Mouse (Mus musculus) MN1 (cell line): ENCODE measurements around the gene Lrrc46.

ENCODE experiments used
- DNase-seq: peaks from one replicate; pipeline ENCODE4 v3.0.0-alpha.2; 2016; ENCODE audit warnings: low spot score

The Lrrc46 gene

DNA sequence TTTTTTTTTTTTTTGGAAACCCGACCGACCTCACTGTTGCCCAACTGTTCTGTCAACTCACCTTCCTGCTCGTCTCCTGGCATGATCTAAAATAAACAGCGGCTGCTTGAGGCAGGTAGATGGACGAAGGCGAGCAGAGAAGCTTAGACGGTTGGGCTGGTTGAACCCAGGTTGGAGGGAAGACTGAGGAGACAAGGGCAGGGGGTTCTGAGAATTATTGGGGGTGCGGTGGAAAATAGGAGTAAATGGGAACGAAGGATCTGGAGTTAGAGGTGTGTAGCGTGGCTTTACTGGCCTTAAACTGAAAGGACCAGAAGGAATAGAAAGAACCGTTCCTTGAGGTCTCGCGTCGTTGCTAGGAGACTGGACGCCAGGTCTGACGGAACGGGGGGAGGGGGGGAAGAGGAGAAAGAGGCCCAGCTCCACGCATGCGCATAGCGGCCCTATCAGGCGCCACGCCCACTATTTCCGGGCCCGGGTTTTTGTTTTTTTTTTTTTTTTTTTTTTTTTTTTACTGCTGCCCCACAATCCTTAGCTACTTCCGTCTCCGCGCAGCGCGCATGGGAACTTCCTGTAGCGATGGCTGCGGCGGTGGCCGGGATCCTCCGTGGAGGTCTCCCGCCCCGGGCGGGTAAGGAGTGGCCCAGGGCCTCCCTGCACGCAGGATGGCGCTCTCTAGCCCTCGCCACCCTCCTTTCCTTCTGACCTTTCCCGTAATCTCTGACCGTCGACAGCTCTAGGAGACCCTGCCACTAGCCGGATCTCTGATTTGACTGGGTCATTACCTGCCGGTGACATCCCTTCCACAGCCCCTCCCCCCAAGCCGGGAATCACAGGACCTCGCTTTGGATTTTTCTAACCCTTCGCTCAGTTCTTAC lies at the start of gene Lrrc46, which contains the start of gene Mrpl10:
Lrrc46 (minus strand) TSS at position 386 of the 878 bp plus-strand sequence.
Mrpl10 (plus strand) TSS at position 539 of the 878 bp plus-strand sequence.
- peak; percentile 84 for DNase-seq

DNA sequence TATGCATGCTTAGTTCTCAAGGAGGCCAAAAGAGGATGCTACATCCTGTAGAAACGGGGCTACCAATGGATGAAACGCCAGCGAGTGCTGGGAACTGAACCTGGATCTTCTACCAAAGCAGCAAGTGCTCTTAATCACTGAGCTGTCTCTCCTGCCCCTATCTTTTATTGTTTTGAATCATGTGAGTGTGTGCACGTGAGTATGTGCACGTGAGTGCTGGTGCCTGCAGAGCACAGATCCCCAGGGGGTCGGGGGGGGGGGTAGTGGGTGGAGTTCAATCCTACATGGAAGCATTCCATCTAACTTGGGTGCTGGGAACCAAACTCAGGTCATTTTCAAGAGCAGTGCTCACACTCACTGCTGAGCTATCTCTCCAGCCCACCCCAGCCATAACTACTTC lies 45.2 kb upstream of the Lrrc46 start:
- DNase-seq = no peak

DNA sequence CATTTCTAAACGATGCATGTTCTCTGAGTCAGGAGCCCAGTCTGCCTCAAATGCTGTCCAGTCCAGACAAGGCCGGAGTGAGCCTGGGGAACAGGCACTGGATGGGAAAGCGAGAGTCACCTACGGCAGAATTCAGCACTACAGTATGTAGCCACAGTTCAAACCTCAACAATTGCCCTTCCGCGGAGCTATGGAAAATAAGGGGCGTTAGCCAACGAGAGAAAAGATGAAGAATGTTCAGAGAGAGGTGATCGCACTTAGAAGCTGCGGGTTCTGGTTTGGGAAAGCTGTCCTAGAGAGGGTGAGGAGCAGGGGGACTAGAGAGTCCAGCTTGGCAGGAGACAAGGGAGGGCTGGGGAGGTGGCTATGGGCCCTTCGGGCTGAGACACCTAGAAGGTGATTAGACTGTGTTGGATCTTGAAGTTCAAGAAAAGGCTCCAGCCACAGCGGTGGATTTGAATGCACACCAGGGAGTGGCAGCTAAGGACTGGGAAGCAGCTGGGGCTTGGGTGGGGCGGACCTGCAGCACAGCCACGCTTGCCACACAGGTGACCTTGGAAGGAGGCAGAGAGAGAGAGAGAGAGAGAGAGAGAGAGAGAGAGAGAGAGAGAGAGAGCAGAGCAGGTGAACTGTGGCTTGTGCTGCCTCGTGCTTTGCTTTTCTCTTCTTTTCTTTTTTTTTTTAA lies 43.8 kb upstream of the Lrrc46 start:
- DNase-seq = no peak

DNA sequence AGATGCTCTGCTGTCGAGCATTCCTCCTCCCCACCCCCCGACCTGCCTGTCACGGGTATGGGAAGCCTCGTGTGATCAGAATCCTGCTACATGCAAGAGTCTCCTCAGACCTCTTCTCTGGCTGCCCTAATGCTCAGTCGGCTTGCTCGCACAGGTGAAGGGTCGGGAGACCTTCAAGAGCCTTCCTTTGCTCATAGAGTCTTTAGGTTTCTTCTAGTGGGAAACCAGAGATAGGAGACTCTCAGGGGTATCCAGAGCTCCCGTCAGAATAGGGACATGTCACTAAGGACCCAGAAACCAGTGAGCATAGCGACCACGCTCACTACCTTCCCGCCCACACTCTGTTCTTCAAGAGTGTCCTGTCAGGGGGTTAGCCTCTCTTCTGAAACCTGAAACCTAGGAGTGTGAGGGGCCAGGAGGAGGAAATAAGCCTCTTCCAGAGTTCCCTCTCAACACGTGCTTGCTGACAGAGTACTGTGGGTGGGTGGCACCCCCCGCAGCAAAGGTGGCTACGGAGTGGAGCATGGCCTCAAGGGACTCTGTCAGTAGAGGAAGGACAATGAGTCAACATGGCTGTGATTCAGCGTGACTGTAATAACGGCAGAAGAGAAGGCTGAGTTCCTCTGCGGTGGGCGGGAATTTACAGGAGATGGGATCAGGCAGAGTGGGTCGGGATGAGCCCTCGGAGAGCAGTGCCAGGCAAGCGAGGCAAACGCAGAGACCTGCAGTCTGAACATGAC lies 42.4 kb upstream of the Lrrc46 start:
- peak; percentile 55 for DNase-seq

DNA sequence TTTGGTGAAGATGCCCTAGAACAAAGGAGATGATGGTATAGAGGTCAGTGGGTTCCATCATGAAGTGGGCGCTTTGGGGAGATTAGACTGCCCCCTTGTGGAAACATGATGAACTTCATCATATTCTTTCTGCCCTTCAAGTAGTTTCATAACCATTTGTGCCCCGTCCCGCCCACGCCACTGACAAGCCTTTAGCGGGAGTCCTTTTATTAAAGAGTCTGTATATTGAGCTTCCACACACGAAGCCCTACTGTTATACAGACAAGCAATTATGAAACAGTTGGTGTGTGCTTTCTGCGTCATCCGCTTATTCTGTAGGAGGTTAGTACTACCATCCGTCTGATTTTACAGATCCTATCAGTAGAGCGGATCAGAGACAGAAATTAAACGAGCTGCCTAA lies 41.8 kb upstream of the Lrrc46 start:
- DNase-seq = peak; percentile 77

DNA sequence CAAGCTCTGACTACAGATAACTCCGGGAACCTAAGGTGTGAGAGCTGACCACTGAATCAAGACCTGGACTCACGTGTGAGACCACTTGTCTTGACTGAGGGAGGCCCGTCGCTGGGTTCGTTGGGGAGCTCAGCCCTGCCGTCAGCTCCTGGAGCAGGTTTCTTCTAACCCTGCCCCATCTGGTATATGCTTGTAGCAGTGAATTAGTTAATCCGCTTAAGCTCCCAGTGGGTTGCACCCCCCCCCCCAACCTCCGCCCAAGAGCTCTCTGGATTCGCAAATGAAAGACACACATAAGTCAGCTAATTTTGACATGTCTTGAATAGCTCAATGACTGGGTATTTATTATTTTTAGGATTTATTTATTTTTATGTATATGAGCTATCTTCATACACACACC lies 39.1 kb upstream of the Lrrc46 start:
- no peak for DNase-seq

DNA sequence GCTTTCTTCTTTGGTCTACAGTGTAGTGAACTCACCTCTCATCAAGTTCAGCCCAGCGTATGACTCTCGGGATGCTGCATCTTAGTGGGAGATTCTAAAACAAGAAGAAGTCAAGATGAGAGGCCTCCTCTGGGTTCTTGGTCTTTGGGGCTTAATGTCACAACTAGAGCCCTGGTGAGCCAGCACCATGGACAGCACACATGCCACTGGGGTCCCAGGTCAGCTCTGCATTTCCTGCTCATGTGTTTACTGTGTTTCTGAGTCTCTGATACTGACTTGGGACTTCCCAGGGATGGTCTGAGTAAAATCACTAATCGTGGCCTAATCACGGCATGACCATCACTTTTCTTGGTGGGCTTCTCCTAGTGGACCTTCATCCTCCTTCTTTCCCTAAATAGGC lies 37.5 kb upstream of the Lrrc46 start:
- DNase-seq = no peak

DNA sequence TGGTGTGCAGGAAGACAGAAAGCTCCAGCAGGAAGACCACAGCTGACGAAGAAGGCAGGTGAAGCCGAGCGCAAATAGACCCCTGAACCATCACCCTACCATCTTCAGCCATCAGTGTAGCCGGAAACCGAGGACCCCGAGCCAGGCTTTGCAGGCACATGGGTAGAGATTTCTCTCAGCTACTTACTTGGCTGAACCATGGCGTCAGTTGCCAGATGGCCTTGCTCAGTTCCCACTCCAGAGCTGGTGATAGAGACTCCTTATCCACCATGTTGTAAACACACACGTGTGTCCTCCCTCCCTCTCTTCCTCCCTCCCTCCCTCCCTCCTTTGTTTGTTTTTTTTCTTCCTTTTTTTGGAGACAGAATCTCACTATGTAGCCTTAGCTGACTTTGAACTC lies 33.0 kb upstream of the Lrrc46 start:
- no peak for DNase-seq

DNA sequence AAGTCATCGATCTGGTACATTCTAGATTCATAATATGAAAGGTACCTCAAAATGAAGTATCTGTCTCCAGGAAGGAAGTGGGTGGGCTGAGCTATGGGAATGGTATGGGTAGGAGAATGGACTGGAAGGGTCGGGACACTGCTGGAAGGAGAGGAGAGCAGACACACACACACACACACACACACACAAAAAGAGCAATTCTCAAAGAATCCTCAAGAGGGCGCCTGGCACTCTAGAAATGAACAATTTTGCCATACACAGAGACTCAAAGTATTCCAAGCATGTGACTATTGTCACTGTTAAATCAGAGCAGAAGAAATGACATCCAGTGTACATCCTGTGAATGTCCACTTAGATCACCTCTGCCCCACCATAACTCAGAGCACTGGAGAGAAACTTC lies 31.3 kb upstream of the Lrrc46 start:
- peak; percentile 61 for DNase-seq

DNA sequence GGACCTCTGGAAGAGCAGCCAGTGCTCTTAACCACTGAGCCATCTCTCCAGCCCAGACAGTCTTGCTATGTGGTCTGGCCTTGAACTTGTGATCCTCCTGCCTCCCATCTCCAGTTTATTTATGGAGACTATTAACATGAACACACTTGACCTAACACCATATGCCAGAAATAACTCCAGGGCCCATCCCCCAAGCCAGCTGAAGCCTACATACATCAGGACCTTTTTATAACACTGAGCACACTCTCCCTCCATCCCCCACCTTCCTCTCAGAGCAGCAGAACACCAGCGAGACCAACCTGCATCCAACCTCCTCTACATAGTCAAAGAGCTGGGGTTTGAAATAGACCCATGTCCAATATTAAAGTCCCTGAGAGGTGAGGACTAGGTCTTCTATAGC lies 29.9 kb upstream of the Lrrc46 start:
- DNase-seq = no peak

DNA sequence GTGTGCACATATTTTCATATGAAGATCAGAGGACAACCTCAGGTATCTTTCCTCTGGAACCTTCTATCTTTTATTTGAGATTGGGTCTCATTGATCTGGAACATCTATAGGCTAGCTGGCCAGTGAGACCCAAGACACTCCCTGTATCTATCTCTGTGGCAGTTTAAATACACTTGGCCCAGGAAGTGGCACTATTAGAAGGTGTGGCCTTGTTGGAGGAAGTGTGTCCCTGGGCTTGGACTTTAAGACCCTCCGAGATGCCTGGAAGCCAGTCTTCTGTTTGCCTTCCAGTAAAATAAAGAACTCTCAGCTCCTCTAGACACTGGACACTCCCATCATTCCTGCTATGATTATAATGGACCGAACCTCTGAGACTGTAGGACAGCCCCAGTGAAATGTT lies 28.6 kb upstream of the Lrrc46 start:
- no peak for DNase-seq

DNA sequence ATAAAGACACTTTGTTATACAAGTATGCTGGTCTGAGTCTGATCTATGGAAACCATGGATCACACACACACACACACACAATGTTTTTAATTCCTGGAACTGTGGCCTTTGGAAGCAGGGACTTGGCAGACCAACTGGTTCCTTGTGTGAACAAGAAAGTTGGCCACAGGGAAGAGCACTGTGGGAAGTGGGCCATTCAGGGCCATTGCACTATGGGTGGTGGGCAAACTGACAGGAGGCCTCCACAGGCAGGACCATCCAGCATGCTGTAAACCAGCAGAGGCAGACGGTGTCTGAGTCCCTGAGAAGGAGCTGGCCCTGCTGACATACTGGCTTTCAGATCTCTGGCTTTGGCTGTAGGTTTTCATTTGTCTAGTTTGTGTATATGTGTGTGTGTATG lies 28.1 kb upstream of the Lrrc46 start:
- no peak for DNase-seq

DNA sequence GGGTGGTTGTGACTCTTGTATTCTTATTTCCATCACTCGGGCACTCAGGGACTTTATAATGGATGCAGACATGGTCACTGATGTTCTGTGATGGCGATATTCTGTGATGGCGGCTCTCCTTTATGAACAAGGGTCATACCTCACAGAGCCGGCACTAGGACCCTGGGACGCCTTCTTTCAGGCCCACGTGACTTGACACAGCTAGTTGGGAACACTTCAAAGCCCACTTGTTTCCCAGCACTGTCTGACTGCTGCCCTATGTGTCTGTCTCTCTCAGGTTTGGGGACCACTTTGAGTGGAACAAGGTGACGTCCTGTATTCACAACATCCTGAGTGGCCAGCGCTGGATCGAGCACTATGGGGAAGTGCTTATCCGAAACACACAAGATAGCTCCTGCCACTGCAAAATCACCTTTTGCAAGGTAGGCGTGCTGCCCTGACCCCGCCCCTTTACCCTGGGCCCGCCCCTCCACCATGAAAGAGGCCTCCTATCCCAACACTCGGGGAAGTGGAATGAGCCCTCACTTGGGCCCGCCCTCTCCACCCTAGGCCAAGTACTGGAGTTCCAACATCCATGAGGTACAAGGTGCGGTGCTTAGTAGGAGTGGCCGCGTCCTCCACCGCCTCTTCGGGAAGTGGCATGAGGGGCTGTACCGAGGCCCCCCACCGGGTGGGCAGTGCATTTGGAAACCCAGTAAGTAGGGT lies 25.6 kb upstream of the Lrrc46 start:
- no peak for DNase-seq

DNA sequence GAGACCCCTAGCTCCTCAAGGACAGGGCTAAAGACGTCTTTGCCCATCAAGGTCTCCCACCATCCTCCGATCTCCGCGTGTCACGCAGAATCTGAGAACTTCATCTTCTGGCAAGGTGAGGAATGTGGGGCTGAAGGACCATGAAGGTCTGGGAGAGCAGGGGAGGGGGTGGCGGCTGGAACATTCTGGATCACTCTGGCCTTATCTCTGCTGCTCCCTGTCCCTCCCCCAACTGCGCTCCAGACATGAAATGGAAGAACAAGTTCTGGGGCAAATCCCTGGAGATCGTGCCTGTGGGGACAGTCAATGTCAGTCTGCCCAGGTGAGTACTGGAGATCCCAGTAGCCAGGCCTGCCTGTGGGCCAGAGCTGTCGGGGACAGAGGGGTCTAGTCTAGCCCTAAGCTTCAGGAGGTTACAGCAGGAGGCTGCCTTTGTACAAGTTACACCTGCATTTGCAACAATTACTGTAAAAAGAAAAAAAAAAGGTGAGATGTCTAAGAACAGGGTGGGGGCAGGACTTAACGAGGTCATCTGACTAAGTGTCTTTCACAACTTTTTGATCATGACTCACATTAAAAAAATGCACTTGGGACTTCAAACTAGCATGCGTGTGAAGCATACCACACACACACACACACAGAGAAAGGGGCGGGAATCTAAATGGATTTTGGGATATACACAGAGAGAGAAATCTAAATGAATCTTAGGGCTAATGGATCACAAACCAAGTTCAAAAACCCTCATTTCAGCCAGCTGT lies 24.5 kb upstream of the Lrrc46 start:
- DNase-seq = no peak

DNA sequence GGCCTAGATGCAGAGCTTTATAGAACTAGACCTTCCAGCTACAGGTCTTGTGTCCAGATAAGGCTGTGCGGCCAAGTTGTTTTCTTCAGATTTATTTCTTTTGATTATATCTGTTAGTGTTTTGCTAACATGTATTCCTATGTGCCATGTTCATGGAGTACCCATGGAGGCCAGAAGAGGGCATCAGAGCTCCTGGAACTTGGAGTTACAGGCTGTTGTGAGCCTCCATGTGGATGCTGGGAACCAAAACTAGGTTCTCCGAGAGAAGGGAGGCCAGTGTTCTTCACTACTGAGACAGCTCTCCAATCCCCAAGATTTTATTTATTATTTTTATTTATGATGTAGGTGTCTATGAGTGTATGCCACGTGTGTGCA lies 22.7 kb upstream of the Lrrc46 start:
- DNase-seq = no peak

DNA sequence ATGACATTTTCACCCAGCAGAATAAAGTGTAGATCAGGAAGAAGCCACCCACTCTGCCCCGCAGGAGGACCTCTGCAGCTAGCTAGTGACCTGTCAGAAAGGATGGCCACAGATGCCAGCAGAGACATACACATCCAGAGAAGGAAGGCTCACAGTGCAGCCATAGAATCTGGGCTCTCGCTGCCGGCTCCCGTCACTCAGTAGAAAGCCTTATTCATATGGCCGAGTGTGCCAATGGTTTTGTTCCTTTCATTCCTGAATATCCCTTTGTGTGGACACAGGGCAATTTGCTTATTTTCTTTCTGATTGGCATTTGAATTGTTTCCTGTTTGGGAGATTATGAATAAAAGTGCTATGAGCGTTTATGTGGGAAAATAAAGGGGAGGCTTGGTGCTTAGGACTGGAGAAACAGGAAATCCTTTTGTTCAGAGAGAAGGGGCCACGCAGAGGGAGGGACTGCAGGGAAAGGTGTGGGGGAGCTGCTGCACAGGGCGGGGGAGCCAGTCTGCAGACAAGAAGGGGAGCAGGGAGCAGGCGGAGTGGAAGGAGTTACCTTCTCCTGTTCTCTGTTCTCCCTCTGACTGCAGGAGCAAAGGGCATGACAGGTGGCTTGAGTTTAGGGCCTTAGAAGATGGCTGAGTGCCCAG lies 22.2 kb upstream of the Lrrc46 start:
- DNase-seq = no peak

DNA sequence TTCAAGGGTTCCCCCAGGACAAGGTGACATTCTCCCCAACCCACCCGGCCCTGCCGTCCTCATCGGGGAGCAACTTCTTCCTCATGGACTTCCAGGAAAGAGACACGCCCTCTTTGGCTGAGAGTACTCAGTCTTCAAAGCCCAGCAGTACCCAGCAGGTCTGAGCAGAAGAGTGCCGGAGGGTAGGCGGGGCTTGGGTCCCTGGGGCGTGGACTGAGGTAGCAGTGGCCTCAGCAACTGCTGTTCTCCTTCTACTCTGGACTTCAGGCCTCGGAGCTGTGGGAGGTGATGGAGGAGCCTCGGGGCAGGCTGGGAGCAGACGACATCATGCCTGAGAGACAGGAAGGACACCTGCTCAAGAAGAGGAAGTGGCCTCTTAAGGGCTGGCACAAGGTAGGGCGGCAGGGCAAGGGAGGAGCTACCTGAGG lies 11.0 kb upstream of the Lrrc46 start:
- no peak for DNase-seq

DNA sequence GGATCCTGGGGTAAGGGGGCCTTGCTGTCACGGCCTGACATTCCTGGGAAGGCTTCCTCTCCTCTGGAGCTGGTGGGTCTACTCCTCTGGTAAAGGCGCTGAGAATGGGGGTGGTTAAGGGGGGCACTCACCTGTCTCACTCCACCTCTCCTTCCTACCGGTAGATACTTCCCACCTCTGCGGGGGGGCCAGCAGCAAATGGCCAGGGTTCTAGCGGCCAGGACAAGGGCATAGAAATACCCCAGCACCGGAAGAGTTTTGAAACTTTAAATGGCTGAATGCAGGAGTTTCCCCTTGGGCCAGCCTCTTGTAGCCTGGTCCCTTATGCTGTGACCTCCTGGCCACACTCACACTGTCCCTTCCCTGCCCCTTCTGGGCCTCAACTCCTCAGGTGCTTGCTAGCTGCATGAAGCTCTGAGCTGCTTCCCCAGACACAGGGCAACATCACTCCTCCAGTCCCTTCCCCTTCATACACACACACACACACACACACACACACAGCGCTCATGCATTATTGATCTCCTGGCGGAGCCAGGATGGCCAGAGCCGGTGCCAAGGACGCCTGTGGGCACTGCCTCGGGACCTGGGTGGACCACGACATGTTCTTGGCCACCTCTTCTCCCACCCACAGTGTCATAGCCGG lies 9.9 kb upstream of the Lrrc46 start:
- DNase-seq = no peak

DNA sequence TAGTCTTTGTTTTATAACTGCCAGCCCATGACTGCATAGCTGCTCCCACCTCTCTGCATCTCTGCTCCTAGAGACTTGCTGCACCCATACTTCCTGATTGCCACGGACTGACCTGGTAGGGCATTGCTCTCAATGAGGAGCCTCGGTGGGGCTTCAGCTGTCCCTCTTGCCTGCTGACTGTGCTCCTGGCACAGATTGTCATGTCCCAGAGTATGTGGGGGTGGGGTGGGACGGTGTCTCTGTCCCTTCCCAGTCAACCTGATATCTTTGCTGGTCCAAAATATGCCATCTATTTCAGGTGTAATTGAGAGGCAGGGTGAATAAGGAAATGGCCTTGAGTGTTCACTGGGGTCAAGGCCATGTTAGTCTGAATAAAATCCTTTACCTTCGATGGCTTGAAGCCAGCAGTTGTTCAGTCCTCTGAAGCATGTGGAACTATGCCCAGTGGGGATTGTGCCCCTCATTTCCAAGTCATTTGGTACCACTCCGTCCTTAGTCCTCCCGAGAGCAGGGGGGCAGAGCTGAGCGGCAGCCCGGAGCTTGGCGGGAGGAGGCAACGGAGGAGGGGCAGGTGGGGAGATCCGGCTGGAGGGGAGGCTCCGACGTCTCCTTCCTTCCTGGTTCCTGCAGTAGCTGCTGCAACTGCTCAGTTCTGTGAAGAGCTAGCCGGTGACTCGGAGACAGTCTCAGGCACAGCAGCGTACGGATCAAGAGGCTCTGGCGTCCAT lies 9.2 kb upstream of the Lrrc46 start, which contains the start of gene Osbpl7:
Osbpl7 (plus strand) TSS at position 413 of the 728 bp plus-strand sequence.
- peak; percentile 47 for DNase-seq
